Mouse (Mus musculus) G1E (cell line): Measurements from ENCODE around the gene Ncbp2.

Experiments
- CTCF ChIP-seq: IDR thresholded peaks from 2 replicates; pipeline ENCODE4 v1.5.1; 2012; ENCODE audit warnings: low read depth, low read length, inconsistent platforms, mixed read lengths
- GATA1 ChIP-seq: IDR thresholded peaks from 2 replicates; pipeline ENCODE4 v1.6.1; 2012; ENCODE audit warnings: borderline replicate concordance, low read length, inconsistent platforms, mixed read lengths
- GATA2 ChIP-seq: IDR thresholded peaks from 2 replicates; pipeline ENCODE4 v1.6.1; 2012; ENCODE audit warnings: low read depth, low read length, inconsistent platforms, borderline replicate concordance

- TF ChIP-seq CTCF (no peak), GATA1 (no peak), GATA2 (no peak)
Observed at GRCm38 (mm10) chr16:31934550-31935010, 13.7 kb upstream of the Ncbp2 start.
